Mouse (Mus musculus) ES-E14 (cell line): ENCODE data around the gene Gm20890.
"Not testable (repeated sequence)": the region's sequence is repeated elsewhere in the genome, so short reads cannot be mapped to it uniquely, and the experiment has no call there.

Source experiments
- HCFC1 ChIP-seq: IDR thresholded peaks from 2 replicates; pipeline ENCODE4 v1.6.1; 2012; ENCODE audit warnings: low read length, inconsistent platforms, borderline replicate concordance; ENCODE audit not compliant: insufficient read depth
- ZNF384 ChIP-seq: IDR thresholded peaks from 2 replicates; pipeline ENCODE4 v1.6.1; 2012; ENCODE audit warnings: low read depth, low read length, inconsistent platforms

DNA sequence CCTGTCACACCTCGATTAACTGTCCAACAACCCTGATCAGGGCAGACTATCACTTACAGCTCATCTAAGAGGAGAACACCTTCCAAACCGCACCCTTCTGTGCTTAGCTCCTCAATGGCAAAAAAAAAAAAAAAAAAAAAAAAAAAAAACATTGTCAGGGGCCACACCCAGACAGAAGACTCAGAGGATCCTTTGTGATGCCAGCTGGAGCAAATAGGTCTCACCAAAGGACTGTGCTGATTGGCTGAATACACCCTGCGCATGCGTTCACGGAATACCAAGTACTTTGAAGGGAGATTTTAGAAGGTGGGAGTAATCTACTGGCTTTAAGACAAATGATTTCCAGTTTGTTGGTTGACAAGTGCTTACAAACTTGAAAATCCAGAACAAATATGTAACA lies at the start of gene Gm20890:
- not testable (repeated sequence) for TF ChIP-seq ZNF384, HCFC1
